Mouse (Mus musculus) mouse embryonic stem cell (cell line): ENCODE results near the gene Nab1.

Experiments used
- in situ Hi-C, 2 experiments: fragments of 300-500 bp; cut with MboI; formaldehyde crosslinking; loops; 1 replicate in 1 of 2; 3 replicates in 1 of 2; pipeline ENCODE4 v1.14.3; 2019 to 2020; ENCODE audit warnings: low sequenced_read_pairs in 2 of 2, low pct_unique_long_range_greater_than_20kb in 1 of 2, mixed read lengths in 1 of 2; ENCODE audit not compliant: unreplicated experiment in 1 of 2

Nab1 gene

GRCm38 (mm10) chr1:52489538-52490181 is 10.8 kb downstream of the Nab1 start:
- in situ Hi-C loops, result no loop called here

- in situ Hi-C loops, result no loop called here
Observed at GRCm38 (mm10) chr1:52484980-52485379, 15.5 kb downstream of the Nab1 start.

GRCm38 (mm10) chr1:52474291-52474690 is 26.2 kb downstream of the Nab1 start:
- in situ Hi-C loops, result no loop called here

GRCm38 (mm10) chr1:52470811-52471489 is 29.5 kb downstream of the Nab1 start:
- in situ Hi-C loops, result no loop called here

- in situ Hi-C loops, result no loop called here
Observed at GRCm38 (mm10) chr1:52470326-52470725, 30.2 kb downstream of the Nab1 start.

GRCm38 (mm10) chr1:52466518-52467120 is 33.9 kb downstream of the Nab1 start:
- in situ Hi-C loops, result no loop called here

- in situ Hi-C loops, result no loop called here
Observed at GRCm38 (mm10) chr1:52465830-52466229, 34.6 kb downstream of the Nab1 start.

- in situ Hi-C loops, result no loop called here
Observed at GRCm38 (mm10) chr1:52465264-52465663, 35.2 kb downstream of the Nab1 start.

GRCm38 (mm10) chr1:52463305-52463704 is 37.2 kb downstream of the Nab1 start:
- in situ Hi-C loops, result no loop called here

GRCm38 (mm10) chr1:52456571-52456970 is 43.9 kb downstream of the Nab1 start:
- in situ Hi-C loops, result no loop called here

- in situ Hi-C loops, result no loop called here
Observed at GRCm38 (mm10) chr1:52454509-52455001, 45.9 kb downstream of the Nab1 start.

GRCm38 (mm10) chr1:52451360-52451759 is 49.1 kb downstream of the Nab1 start:
- in situ Hi-C loops, result no loop called here

GRCm38 (mm10) chr1:52435856-52436255 is 64.6 kb downstream of the Nab1 start:
- in situ Hi-C loops, result no loop called here

GRCm38 (mm10) chr1:52434085-52434484 is 66.4 kb downstream of the Nab1 start:
- in situ Hi-C loops, result no loop called here

- in situ Hi-C loops, result no loop called here
Observed at GRCm38 (mm10) chr1:52431806-52432205, 68.7 kb downstream of the Nab1 start.

GRCm38 (mm10) chr1:52430606-52431005 is 69.9 kb downstream of the Nab1 start:
- in situ Hi-C loops, result no loop called here

GRCm38 (mm10) chr1:52430116-52430515 is 70.4 kb downstream of the Nab1 start:
- in situ Hi-C loops, result no loop called here

- in situ Hi-C loops, result no loop called here
Observed at GRCm38 (mm10) chr1:52427841-52428464, 72.5 kb downstream of the Nab1 start.

GRCm38 (mm10) chr1:52423846-52424245 is 76.6 kb downstream of the Nab1 start:
- in situ Hi-C loops, result no loop called here
